Mouse (Mus musculus): ENCODE measurements around the gene Chp2.

GRCm38 (mm10) chr7:122197306-122197705 is 22.0 kb upstream of the Chp2 start:
- TF ChIP-seq POLR2A (IDR thresholded peaks at IDR 0.05; ENCODE audit: low read depth, low read length) = no peak
- peak; percentile 40; the same call in 1 of the 2 replicates for TF ChIP-seq CTCF (conservative IDR thresholded peaks at IDR 0.05; ENCODE audit: insufficient read depth, insufficient read length, low read depth, low read length)
